Mouse (Mus musculus): Measurements from ENCODE around the gene Tent5a. TPM values are rescaled to one million over a fixed set of nuclear protein-coding genes. Genes with fewer than 3 reads are reported as not detected.
A peak's percentile ranks its signal among the peaks of the same experiment; 100 is the strongest.

The Tent5a gene
- total RNA-seq (2021): 9.7 and 14.9 TPM in 2 replicates
- long read RNA-seq, experiment 1, full-length matches to known transcripts: 7 of 8 reads
- long read RNA-seq, experiment 1, partial matches to known transcripts: 0 of 8 reads
- long read RNA-seq, experiment 1, other reads (novel, unspliced or antisense): 1 of 8 reads
- long read RNA-seq, experiment 2, full-length matches to known transcripts: 6 of 12 reads
- long read RNA-seq, experiment 2, partial matches to known transcripts: 2 of 12 reads
- long read RNA-seq, experiment 2, other reads (novel, unspliced or antisense): 4 of 12 reads

GRCm38 (mm10) chr9:85327242-85328211 is at the start of gene Tent5a:
TSS of gene Tent5a (minus strand) at chr9:85327348.
- DNase-seq: peak; percentile 92

- DNase-seq: no peak
Measured at GRCm38 (mm10) chr9:85376643-85377307, 49.6 kb upstream of the Tent5a start.

- DNase-seq: no peak
Measured at GRCm38 (mm10) chr9:85375152-85375551, 48.0 kb upstream of the Tent5a start.

GRCm38 (mm10) chr9:85372034-85372433 is 44.9 kb upstream of the Tent5a start:
- DNase-seq: no peak

GRCm38 (mm10) chr9:85369512-85369911 is 42.4 kb upstream of the Tent5a start:
- DNase-seq: no peak

GRCm38 (mm10) chr9:85357154-85357860 is 30.2 kb upstream of the Tent5a start:
- DNase-seq: no peak

GRCm38 (mm10) chr9:85355559-85355958 is 28.4 kb upstream of the Tent5a start:
- no peak for DNase-seq

GRCm38 (mm10) chr9:85347823-85348523 is 20.8 kb upstream of the Tent5a start:
- DNase-seq: peak; percentile 13

GRCm38 (mm10) chr9:85342892-85343785 is 16.0 kb upstream of the Tent5a start:
- no peak for DNase-seq

- DNase-seq: no peak
Measured at GRCm38 (mm10) chr9:85340303-85340702, 13.2 kb upstream of the Tent5a start.

GRCm38 (mm10) chr9:85336046-85336445 is 8.9 kb upstream of the Tent5a start:
- no peak for DNase-seq

GRCm38 (mm10) chr9:85331521-85331920 is 4.4 kb upstream of the Tent5a start:
- DNase-seq: no peak

- peak; percentile 93 for DNase-seq
Measured at GRCm38 (mm10) chr9:85328259-85328658, 1.1 kb upstream of the Tent5a start.

- DNase-seq: peak; percentile 76
Measured at GRCm38 (mm10) chr9:85326292-85327241, 581 bp downstream of the Tent5a start.

- peak; percentile 22 for DNase-seq
Measured at GRCm38 (mm10) chr9:85325201-85325868, 1.8 kb downstream of the Tent5a start.

- no peak for DNase-seq
Measured at GRCm38 (mm10) chr9:85324158-85324875, 2.8 kb downstream of the Tent5a start.

- DNase-seq: no peak
Measured at GRCm38 (mm10) chr9:85320167-85320951, 6.8 kb downstream of the Tent5a start.

Data from adrenal gland, postnatal 14 days (tissue).